Mouse (Mus musculus) forebrain, embryonic 15.5 days (tissue): ENCODE data around the gene Araf. TPM values are rescaled to one million over a fixed set of nuclear protein-coding genes. Genes with fewer than 3 reads are reported as not detected.

Experiments
- microRNA-seq: library from miRNA; unstranded; fragments of <30 nt; microRNA quantifications from one replicate; pipeline ENCODE4, GENCODE M21; 2016
- polyA plus RNA-seq: library from polyadenylated mRNA; unstranded; fragments of >200 nt; fragmentation: Nextera tagmentation; extraction: Ambion mirVana; gene quantifications from 2 replicates; pipeline ENCODE4 v1.2.1, GENCODE M21; 2015

The Araf gene
- polyA plus RNA-seq, 1 experiment from 2014 or later, result 234 TPM

Small RNAs within 50 kb of the gene (microRNA-seq; reads per million reads assigned to microRNA genes)
- gene Gm24824 (not detected), gene Mir5617 (0.66 reads per million)

Other genes with a start within 250 kb of the Araf start
- gene Rgn, start 248.0 kb upstream of the Araf start, polyA plus RNA-seq, result 0.24 and 0.49 TPM in 2 replicates
- 66.9 and 70.1 TPM in 2 replicates for gene Rbm10, start 180.3 kb upstream of the Araf start, polyA plus RNA-seq
- gene Ndufb11, start 180.2 kb upstream of the Araf start, polyA plus RNA-seq, result 192 and 199 TPM in 2 replicates
- 407 and 417 TPM in 2 replicates for gene Uba1, start 139.5 kb upstream of the Araf start, polyA plus RNA-seq
- gene Cdk16, start 109.9 kb upstream of the Araf start, polyA plus RNA-seq, result 133 and 137 TPM in 2 replicates
- 85.3 and 86.6 TPM in 2 replicates for gene Usp11, start 93.9 kb upstream of the Araf start, polyA plus RNA-seq
- 2.4 and 2.9 TPM in 2 replicates for gene Timp1, start 72.4 kb downstream of the Araf start, polyA plus RNA-seq
- 31.9 and 35.8 TPM in 2 replicates for gene Syn1, start 123.2 kb downstream of the Araf start, polyA plus RNA-seq
- 5.9 and 6.3 TPM in 2 replicates for gene Cfp, start 133.7 kb downstream of the Araf start, polyA plus RNA-seq
- gene Elk1, start 152.8 kb downstream of the Araf start, polyA plus RNA-seq, result 23.4 and 26.5 TPM in 2 replicates
- 43.3 and 44.8 TPM in 2 replicates for gene Uxt, start 164.2 kb downstream of the Araf start, polyA plus RNA-seq